Mouse (Mus musculus): ENCODE measurements around the gene 1110051M20Rik. TPM values are rescaled to one million over a fixed set of nuclear protein-coding genes. Genes with fewer than 3 reads are reported as not detected.

1110051M20Rik gene
- polyA plus RNA-seq, 1 experiment from 2014 or later: 130 TPM

DNA sequence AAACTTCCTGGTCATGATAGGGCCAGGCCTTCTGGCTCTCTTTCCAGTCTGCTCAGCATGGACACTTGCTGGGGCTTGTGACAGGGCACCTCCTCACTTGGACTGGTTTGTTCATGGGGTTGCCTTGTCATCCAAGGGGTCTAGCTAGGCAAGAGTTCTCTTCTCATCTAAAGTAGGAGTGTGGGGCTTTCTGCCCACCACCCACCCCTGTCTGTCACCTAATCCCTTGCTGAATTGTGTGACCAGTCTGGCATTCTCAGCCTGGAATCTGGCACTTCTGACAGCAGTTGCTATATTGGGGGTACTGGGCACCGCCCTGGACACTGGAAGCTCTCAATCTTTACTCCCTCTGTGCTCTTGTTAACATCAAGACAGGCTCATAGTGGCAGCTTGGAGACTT lies 185.0 kb downstream of the 1110051M20Rik start:
- Histone ChIP-seq H3K4me2 (no peak overlapping the region), H3K27ac (replicated peaks) (no peak overlapping the region), H3K9me3 (no peaks in the 10 kb centered on the region), H3K9ac (no peak overlapping the region), H3K36me3 (no peaks in the 10 kb centered on the region), H3K4me1 (replicated peaks) (peaks cover 49% of the 10 kb centered on the region), H3K4me3 (no peak overlapping the region), H3K27me3 (peaks cover 33% of the 10 kb centered on the region)
- ATAC-seq (ENCODE audit: low read depth): no peak
- WGBS: 95% methylated on average over 1 of the region's 1 CpGs

DNA sequence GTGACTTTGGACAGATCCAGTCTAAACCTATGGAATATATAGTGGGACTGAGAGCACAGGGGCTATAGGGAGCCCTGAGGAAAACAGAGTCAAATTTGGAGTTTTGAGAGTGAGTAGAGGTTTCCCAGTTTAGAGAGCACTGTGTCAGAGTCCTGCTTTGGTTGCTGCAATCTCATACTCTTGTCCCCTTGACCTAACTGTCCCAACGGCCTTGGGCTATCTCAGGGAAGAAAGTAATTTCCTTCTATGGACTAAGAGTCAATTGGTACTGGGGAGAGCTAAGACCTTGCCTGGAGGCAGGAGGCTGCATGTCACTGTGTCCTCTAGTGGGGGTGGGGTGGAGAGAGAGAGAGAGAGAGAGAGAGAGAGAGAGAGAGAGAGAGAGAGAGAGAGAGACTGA lies 185.7 kb downstream of the 1110051M20Rik start:
- H3K4me3 ChIP-seq: no peak overlapping the region
- H3K27ac ChIP-seq (replicated peaks): no peak overlapping the region
- no peak for ATAC-seq (ENCODE audit: low read depth)

DNA sequence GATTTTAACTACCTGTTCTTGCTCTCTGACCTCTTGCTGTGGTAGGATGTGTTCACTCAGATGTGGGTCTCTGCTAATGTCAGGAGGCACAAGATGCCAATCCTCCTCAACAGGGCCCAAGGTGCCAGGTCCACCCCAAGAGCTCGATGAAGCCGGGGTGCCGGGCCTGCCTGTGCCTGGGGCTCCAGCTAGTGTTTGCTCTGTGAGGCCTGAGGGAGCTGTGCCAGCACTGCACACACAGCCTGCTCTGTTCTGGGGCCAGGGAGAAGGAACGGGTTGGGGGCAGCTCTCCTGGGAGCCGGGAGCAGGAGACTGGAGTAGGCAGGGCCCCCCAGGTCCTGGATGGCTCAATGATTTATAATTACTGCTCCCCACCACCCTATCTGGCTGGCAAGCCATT lies 186.4 kb downstream of the 1110051M20Rik start:
- H3K27ac ChIP-seq (replicated peaks): peak overlapping the region; percentile 33; the same call in 1 of the 2 replicates
- no peaks in the 10 kb centered on the region for H3K36me3 ChIP-seq
- H3K4me2 ChIP-seq: peak overlapping the region; percentile 98
- peak overlapping the region; percentile 50 for H3K4me3 ChIP-seq
- ATAC-seq (ENCODE audit: low read depth): peak; percentile 41
- no peaks in the 10 kb centered on the region for H3K9me3 ChIP-seq
- H3K27me3 ChIP-seq: peaks cover 42% of the 10 kb centered on the region
- H3K9ac ChIP-seq: peak overlapping the region; percentile 65
- H3K4me1 ChIP-seq (replicated peaks): peaks cover 46% of the 10 kb centered on the region
- WGBS: 56% methylated on average over 5 of the region's 5 CpGs

More for the DNA sequence above, 185.7 kb downstream of the 1110051M20Rik start:
- Histone ChIP-seq H3K27me3 (peaks cover 39% of the 10 kb centered on the region), H3K9me3 (no peaks in the 10 kb centered on the region), H3K4me1 (replicated peaks) (peaks cover 46% of the 10 kb centered on the region), H3K9ac (no peak overlapping the region), H3K4me2 (peak overlapping the region; percentile 98; the same call in 1 of the 2 replicates), H3K36me3 (no peaks in the 10 kb centered on the region)
- 74% methylated on average over 1 of the region's 1 CpGs for WGBS

- peak overlapping the region; percentile 50 for H3K4me3 ChIP-seq
- peak overlapping the region; percentile 65 for H3K9ac ChIP-seq
- H3K27me3 ChIP-seq: peaks cover 42% of the 10 kb centered on the region
- H3K36me3 ChIP-seq: no peaks in the 10 kb centered on the region
- no peaks in the 10 kb centered on the region for H3K9me3 ChIP-seq
- peaks cover 46% of the 10 kb centered on the region for H3K4me1 ChIP-seq (replicated peaks)
- H3K27ac ChIP-seq (replicated peaks): peak overlapping the region; percentile 33
- H3K4me2 ChIP-seq: peak overlapping the region; percentile 98
- 2% methylated on average over 22 of the region's 22 CpGs for WGBS
- ATAC-seq (ENCODE audit: low read depth): peak; percentile 66
These were observed 187.2 kb downstream of the 1110051M20Rik start for GRCm38 (mm10) chr2:91257126-91257980.

- Histone ChIP-seq H3K27me3 (peaks cover 42% of the 10 kb centered on the region), H3K4me2 (peak overlapping the region; percentile 98)
- WGBS: under 1% methylated on average over 52 of the region's 52 CpGs
These were observed 188.0 kb downstream of the 1110051M20Rik start for GRCm38 (mm10) chr2:91256256-91257125.

GRCm38 (mm10) chr2:91255661-91256150 lies 188.8 kb downstream of the 1110051M20Rik start, which contains the start of gene Pacsin3:
TSS of gene Pacsin3 (plus strand) at chr2:91255954.
- Histone ChIP-seq H3K27ac (replicated peaks) (no peak within 1 kb of the TSS), H3K9ac (peak within 1 kb of the TSS; percentile 65), H3K4me1 (replicated peaks) (peaks cover 46% of the 10 kb centered on the region), H3K4me3 (peak within 1 kb of the TSS; percentile 50), H3K36me3 (no peaks in the 10 kb centered on the region), H3K27me3 (peaks cover 42% of the 10 kb centered on the region), H3K9me3 (no peaks in the 10 kb centered on the region), H3K4me2 (peak within 1 kb of the TSS; percentile 98)
- peak; percentile 9; the same call in 1 of the 2 replicates for ATAC-seq (ENCODE audit: low read depth)
- under 1% methylated on average over 27 of the region's 27 CpGs for WGBS

More at GRCm38 (mm10) chr2:91256256-91257125, 188.0 kb downstream of the 1110051M20Rik start:
- Histone ChIP-seq H3K4me1 (replicated peaks) (peaks cover 46% of the 10 kb centered on the region), H3K27ac (replicated peaks) (peak overlapping the region; percentile 33), H3K36me3 (no peaks in the 10 kb centered on the region), H3K4me3 (peak overlapping the region; percentile 50), H3K9ac (peak overlapping the region; percentile 65), H3K9me3 (no peaks in the 10 kb centered on the region)
- peak; percentile 60; the same call in 1 of the 2 replicates for ATAC-seq (ENCODE audit: low read depth)

- WGBS: 21% methylated on average over 8 of the region's 8 CpGs
- no peak overlapping the region for H3K4me3 ChIP-seq
- H3K36me3 ChIP-seq: no peaks in the 10 kb centered on the region
- ATAC-seq (ENCODE audit: low read depth): no peak
- H3K27me3 ChIP-seq: peaks cover 42% of the 10 kb centered on the region
- no peaks in the 10 kb centered on the region for H3K9me3 ChIP-seq
- H3K27ac ChIP-seq (replicated peaks): no peak overlapping the region
- H3K4me1 ChIP-seq (replicated peaks): peaks cover 46% of the 10 kb centered on the region
- no peak overlapping the region for H3K9ac ChIP-seq
- H3K4me2 ChIP-seq: peak overlapping the region; percentile 98
These were observed 189.7 kb downstream of the 1110051M20Rik start for GRCm38 (mm10) chr2:91254725-91255380.

DNA sequence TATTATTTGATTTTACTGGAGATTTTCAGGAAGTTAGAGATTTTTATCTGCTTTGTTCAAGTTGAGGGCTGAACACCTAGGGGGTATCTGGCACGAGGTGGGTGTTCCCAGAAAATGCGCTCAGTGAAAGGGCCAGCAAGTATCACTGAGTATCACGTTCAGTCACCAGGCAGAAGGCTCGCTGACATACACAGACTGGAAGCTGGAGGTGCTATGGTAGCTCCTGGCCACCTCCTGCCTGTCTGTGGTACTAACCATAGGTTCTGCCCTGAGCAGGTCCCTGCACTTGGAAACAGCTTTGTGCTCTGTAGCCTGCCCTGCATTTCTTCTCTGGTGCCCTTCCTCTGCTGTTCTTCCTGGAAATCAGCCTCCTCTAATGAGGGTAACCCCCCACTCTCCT lies 192.0 kb downstream of the 1110051M20Rik start:
- H3K4me3 ChIP-seq: no peak overlapping the region
- H3K4me1 ChIP-seq (replicated peaks): peaks cover 33% of the 10 kb centered on the region
- H3K27me3 ChIP-seq: peaks cover 36% of the 10 kb centered on the region
- no peak overlapping the region for H3K9ac ChIP-seq
- no peak overlapping the region for H3K27ac ChIP-seq (replicated peaks)
- H3K9me3 ChIP-seq: no peaks in the 10 kb centered on the region
- WGBS: 63% methylated on average over 4 of the region's 4 CpGs
- H3K4me2 ChIP-seq: no peak overlapping the region
- H3K36me3 ChIP-seq: no peaks in the 10 kb centered on the region
- no peak for ATAC-seq (ENCODE audit: low read depth)

DNA sequence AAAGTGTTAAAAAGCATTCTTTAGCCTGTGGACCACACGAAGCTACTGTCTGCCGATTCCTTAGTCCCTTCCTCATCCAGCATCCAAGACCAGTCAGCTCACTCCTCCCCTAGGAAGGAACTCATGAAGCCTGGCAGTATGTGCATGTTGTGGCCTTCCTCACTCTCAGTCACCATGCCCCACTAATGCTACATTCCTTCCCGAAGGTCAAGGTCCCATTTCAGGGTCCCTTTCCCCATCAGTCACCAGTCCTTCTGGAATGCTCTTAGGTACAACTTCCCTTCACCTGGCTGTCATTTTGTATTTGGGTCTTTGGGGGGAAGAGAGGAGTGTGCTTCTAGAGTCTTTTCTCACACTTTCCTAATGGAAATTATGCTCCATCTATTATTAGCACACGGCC lies 192.5 kb downstream of the 1110051M20Rik start:
- Histone ChIP-seq H3K27me3 (peaks cover 31% of the 10 kb centered on the region), H3K9me3 (no peaks in the 10 kb centered on the region), H3K4me2 (no peak overlapping the region), H3K9ac (no peak overlapping the region), H3K27ac (replicated peaks) (no peak overlapping the region), H3K4me3 (no peak overlapping the region), H3K4me1 (replicated peaks) (peaks cover 28% of the 10 kb centered on the region), H3K36me3 (no peaks in the 10 kb centered on the region)
- ATAC-seq (ENCODE audit: low read depth): no peak
- 76% methylated on average over 4 of the region's 4 CpGs for WGBS

GRCm38 (mm10) chr2:91248366-91248765 lies 196.1 kb downstream of the 1110051M20Rik start:
- H3K4me1 ChIP-seq (replicated peaks): no peaks in the 10 kb centered on the region; the same call in 1 of the 2 replicates
- no peaks in the 10 kb centered on the region; the same call in none of the 2 replicates for H3K27me3 ChIP-seq
- H3K9me3 ChIP-seq: no peaks in the 10 kb centered on the region
- no peaks in the 10 kb centered on the region for H3K36me3 ChIP-seq
- no peak overlapping the region for H3K27ac ChIP-seq (replicated peaks)
- ATAC-seq (ENCODE audit: low read depth): no peak
- H3K4me3 ChIP-seq: no peak overlapping the region
- no peak overlapping the region for H3K4me2 ChIP-seq
- no peak overlapping the region for H3K9ac ChIP-seq
- WGBS: 90% methylated on average over 4 of the region's 4 CpGs

GRCm38 (mm10) chr2:91244557-91245228 lies 199.8 kb downstream of the 1110051M20Rik start:
- ATAC-seq (ENCODE audit: low read depth): no peak
- 83% methylated on average over 5 of the region's 5 CpGs for WGBS
- Histone ChIP-seq H3K27ac (replicated peaks) (no peak overlapping the region), H3K4me1 (replicated peaks) (no peaks in the 10 kb centered on the region; the same call in 1 of the 2 replicates), H3K27me3 (no peaks in the 10 kb centered on the region), H3K4me3 (no peak overlapping the region), H3K9me3 (no peaks in the 10 kb centered on the region), H3K36me3 (no peaks in the 10 kb centered on the region), H3K9ac (no peak overlapping the region), H3K4me2 (no peak overlapping the region)

Measured in neural tube, embryonic 13.5 days (tissue).